Mouse (Mus musculus): ENCODE measurements around the gene Ambra1.

The Ambra1 gene

DNA sequence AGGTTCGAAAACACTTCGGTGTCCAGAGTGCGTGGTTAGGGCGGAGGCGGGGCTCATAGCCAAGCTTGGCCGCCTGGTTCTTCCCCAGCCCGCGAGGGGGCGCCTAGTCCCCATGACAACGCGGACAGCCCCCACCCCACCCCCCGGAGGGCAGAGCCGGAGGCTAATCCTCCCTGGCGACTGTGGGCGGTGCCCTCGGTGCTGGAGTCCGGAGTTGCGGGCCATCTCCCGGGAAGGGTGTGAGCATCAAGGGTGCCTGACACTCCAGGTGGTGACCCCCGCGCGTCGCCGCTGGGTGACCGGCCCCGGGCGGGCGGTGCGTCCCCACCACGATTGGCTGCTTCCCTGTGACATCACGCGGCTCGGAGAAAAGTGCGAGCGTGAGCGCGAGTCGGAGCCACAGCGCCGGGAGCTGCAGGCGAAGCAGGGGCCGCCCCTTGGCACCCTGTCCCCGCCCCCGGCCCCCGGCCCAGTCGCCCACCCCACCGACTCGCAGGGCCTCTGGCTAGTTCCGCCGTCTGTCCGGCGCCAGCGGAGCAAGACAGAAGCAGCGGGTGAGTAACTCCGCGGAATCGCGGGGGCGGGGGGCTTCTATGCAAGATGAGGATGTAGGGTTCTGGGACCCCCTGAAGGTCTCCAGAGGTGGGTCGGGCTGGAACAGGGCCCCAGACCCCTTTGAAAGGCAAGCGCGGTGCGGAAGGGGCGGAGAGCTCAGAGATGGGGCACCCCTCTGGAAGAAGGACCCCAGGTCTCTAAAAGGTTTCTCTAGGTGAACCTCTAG is 192.0 kb downstream of the Ambra1 start:
- no peak for DNase-seq (ENCODE audit: low spot score)

DNA sequence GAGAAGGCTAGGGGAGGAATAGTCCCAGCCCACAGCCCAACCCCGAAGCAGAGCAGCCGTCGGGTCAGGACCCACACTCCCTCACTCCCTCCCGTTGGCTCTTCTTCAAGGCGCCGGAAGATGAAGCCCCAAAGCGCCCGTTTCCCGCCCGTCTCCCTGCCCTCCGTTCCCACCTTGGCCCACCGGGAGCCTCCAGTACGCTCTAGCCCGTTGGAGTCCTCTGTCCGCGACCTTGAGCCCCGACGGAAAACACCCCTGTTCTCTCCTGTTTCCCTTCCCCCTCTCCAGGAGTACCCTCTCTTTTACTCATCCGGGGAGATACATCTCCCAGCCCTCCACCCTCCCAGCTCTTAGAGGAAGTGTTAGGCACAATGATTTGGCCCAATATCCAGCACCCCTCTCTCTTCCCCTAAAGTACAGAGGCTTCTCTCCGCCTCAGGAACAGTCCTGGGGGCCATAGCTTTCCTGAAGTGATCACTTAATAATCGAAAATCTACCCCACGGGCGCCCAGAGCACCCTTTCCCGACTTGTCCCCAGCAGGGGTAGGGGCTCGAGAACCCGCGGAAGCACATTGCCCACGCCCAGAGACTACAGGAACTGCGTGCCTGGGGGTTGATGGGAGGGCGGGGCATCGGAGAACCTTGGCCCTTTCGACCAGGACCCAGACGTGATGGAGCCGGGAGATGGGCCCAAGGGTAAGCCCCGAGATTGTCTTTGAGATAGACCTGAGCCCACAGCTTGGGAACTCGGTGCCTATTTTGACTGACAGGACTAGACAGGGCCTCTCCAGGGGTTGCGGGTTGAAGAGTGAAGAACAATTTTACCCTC is 192.9 kb downstream of the Ambra1 start:
- no peak for DNase-seq (ENCODE audit: low spot score)

DNA sequence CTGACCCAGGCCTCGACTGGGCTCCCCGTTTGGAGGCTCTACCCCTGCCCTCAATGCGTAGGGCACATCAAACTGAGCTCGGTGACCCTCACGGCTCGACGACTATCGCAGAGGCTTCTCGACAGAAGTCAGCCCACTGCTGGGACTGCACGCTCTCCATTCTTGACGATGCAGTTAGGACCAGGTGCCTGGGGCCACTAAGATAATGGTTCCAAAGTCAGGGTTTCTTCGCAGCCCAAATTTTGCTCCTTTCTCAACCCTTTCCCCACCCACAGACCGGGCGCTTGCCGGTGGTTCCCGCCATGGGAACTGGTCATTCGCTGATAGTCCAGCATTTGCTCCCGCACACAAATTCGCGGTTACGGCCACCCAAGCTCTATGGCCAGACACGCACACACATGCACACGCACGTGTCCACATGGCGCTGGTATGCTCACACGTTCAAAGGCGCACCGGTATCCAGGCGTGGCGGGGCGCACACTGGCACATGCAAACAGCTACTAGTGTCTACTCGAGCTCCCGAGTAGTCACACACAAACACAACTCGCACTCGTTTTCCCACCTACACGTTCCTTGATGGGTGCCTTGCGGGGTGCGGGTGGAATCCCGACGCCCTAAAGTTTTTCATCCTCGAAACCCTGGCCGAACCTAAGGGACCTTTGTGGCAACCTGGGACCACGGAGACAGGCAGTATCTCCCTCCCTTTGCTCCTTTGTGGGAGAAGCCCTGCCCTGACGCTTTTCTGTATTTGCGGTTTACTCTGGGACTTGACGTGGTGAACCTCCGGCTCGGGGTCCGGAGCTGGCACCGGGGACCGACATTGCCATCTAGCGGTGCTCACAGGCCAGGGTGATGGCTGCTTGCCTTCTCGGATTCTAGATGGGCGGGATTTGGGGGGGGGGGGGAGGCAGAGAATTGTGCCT is 193.7 kb downstream of the Ambra1 start:
- no peak for DNase-seq (ENCODE audit: low spot score)

DNA sequence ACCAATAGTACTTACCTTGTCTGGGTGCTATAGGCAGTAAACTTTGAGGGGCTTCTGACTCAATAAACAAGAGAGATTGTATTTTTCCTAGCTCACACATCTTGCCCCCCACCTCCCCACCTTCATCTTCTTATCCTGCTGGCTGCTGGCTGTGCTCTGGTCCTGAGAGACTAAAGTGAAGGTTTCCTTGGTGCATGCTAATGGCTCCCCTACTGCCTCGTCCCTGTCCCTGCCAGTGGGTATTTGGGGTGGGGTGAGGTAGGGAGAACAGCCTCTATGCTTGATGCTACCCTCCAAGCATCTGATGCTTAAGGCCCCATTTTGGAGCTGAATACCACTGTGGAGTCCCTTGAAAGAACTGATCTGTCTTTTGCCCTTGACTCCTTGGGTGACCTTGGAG is 194.8 kb downstream of the Ambra1 start:
- DNase-seq (ENCODE audit: low spot score): no peak

DNA sequence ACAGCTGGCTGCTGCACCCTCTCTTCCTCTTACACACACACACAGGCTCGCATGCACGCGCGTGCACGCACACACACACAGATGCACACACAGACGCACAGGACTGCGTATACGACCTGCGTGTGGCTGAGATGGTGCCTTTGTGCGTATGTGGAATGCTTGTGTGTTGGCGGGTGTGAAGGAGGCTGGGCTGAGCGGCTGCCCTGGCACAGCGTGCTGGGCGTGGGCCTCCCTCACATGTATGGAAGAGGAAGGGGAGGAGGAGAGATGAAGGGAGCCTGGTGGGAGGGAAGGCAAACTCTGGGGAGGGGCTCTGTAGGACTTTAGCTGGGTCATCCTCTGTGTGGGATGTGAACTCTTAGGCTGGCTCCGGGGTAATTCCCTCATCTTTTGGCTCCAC is 195.5 kb downstream of the Ambra1 start:
- DNase-seq (ENCODE audit: low spot score): no peak

DNA sequence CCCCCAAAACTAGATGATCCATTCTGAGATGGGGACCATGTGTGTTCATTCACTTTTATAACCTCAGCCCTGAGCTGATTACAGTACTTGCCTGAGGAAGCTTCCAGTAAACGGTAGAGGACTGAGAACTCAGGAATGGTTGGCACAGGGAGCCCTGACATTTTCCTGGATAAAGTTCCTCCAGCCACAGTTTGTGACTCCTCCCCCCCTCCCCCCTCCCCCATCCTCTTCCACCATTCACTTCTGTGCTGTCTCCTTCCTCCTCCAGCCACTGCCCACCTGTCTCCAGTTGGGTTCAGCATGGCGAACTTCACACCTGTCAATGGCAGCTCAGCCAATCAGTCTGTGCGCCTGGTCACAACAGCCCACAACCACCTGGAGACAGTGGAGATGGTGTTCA is 197.0 kb downstream of the Ambra1 start, which contains the start of gene Chrm4:
TSS of gene Chrm4 (plus strand) at position 301 of the 400 bp plus-strand sequence.
- DNase-seq (ENCODE audit: low spot score): no peak

DNA sequence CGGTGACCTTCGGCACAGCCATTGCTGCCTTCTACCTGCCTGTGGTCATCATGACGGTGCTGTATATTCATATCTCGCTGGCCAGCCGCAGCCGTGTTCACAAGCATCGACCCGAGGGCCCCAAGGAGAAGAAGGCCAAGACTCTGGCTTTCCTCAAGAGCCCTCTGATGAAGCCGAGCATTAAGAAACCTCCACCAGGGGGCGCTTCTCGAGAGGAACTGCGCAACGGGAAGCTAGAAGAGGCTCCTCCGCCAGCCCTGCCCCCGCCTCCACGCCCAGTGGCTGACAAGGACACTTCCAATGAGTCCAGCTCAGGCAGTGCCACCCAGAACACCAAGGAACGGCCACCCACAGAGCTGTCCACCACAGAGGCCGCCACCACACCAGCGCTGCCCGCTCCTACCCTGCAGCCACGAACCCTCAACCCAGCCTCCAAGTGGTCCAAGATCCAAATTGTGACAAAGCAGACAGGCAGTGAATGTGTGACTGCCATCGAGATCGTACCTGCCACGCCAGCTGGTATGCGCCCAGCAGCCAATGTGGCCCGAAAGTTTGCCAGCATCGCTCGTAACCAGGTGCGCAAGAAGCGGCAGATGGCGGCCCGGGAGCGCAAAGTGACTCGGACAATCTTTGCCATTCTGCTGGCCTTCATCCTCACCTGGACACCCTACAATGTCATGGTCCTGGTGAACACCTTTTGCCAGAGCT is 198.0 kb downstream of the Ambra1 start:
- DNase-seq (ENCODE audit: low spot score): no peak

DNA sequence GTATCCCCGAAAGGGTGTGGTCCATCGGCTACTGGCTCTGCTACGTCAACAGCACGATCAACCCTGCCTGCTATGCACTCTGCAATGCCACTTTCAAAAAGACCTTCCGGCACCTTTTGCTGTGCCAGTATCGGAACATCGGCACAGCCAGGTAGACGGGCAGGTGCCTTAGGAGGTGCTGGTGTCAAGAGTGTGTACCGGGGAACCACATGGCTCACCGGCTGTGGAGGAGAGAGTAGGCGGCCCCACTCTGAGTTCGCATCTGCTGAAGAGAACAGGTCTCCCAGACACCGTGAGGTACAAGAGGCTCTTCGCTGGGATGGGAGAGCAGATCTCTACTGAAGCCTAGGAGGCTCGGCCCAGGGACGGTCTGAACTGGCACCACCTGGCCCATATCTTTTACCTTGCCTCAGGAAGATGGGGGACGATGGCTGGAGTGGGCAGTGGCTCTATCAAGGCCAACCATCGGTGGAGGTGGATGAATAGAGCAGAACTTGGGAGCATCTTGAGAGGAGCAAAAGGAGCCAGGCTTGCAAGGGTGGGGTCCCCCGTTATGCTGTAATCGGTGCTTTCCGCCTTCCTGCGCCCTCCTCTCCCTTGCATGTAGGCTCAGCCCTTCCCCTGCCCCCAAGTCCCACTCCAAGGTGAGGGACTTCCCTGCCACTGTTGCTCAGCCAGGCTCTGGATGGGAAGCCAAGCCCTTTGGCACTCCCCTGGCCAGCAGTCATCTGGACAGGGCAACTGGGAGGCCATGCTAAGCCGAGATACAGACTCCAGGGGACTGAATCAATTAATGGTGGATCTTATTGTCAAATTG is 198.8 kb downstream of the Ambra1 start:
- DNase-seq (ENCODE audit: low spot score): no peak

DNA sequence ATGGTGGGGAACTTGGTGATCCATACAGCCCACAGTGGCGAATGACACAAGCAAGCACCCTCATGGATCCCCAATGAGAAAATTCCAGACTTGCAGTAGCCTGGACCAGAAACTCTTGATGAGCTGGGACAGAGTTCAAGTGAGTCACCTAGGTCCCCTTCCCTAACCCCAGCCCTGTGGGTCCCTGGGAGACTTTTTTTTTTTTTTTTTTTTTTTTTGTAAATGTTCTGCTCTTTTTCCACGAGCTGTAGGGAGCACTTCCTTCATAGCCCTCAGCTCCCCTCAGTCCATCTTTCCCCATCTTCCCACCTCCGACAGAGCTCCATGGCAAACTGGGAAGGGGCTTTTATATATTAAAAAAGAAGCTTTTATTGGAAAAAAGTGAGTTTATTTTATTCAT is 199.5 kb downstream of the Ambra1 start:
- DNase-seq (ENCODE audit: low spot score): no peak

DNA sequence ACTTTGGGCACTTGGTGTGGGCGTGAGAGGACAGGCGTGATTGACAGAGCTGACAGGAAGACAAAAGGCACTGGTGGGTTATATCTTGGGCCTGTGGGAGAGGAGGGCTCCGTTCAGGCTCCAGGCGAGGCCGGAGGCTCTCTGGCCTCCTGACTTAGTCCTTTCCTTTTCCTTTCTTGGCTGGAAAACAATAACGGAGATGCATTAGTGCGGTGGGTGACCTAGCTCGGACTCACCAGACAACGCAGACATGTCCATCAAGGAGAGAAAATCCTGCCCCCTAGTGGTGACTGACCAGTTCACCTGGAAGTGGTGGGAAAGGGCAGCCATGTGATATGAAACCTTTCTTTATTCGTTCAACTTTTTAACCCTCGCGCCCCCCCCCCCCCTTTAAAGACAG is 200.0 kb downstream of the Ambra1 start:
- DNase-seq (ENCODE audit: low spot score): no peak

DNA sequence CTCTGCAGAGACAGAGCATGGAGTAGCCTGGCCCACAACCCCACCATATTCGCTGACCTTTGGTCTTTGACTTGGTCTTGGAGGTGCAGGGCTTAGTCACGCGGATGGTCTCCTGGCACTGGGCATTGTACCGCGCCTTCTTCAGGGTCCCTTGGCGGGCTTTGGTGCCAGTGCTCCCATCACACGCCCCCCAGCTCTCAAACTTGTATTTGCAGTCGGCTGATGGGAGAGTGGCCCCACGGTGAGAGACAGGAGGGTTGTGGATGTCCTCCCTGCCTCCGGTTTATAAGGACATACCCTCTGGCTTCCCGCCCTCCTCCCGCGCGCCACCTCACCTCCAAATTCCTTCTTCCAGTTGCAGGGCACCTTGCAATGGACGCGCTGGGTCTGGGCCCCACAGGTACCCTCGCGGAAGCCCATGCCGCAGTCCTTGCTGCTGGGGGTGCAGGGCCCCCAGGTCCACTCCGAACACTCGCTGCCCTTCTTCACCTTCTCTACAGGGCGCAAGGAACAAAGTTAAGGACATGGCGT is 200.9 kb downstream of the Ambra1 start:
- no peak for DNase-seq (ENCODE audit: low spot score)

DNA sequence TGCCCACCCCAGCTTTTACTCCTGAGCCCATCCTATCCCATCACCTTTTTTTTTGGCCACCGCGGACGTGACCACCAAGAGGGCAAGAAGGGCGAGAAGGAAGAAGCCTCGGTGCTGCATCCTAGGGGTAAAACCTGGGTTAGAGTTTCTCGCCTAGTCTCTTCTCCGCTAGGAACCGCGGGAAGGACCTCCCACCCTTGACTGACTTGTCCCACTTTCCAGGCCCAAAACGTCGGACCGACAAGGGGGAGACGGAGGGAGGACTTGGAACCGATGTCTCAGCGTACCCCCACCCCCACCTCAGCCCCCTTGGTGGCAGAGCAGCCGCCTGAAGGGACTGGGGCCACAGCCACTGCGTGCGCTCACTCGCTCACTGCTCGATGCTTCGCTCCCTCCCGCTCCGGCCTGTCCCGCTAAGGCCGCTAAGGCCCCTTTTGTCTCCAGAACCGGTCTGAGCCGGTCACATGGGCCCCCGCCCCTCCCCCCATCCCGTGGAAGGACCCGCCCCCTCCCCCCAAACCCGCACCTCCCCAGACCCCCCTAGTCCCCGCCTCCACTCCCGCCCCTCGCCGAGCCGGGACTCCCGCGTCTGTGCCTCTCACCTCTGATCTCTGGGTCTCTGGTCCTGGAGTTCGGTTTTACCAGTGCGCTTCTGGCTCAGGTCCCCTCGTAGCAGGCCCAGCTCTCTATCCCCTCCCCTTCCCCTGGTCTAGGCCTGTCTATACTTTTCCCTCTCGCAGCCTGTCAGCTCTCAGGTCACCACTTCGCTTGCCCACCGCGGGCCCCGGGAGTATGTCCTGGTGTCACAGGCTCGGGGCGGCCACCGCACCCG is 201.6 kb downstream of the Ambra1 start:
- no peak for DNase-seq (ENCODE audit: low spot score)

DNA sequence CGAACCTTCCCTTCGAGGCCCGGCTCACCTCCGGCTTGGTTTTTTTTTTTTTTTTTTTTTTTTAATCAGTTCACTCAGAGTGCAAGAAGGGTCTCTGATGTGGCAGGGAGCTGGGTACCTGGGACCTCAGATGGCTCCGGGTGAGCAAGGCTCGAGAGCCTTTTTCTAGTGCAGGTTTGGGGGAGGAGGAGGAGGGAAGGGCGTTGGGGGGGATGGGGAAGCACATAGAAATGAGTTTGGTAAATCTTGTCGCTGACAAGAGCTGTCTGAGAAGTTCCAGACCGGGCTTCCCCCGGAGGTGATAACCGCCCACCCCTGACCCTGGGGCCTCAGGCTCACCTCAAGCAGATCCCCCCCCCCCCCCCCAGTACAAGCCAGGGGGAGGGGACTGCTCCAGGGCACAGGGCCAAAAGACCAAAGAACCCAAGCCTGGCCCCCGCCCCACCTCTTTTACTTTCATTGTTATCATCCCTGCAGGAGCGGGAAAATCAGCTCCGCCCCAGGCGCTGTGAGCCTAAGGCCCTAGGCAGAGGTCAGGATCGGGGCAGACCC is 202.3 kb downstream of the Ambra1 start, which contains the start of gene Mdk:
TSS of gene Mdk (minus strand) at position 138 of the 552 bp plus-strand sequence.
- DNase-seq (ENCODE audit: low spot score): no peak

DNA sequence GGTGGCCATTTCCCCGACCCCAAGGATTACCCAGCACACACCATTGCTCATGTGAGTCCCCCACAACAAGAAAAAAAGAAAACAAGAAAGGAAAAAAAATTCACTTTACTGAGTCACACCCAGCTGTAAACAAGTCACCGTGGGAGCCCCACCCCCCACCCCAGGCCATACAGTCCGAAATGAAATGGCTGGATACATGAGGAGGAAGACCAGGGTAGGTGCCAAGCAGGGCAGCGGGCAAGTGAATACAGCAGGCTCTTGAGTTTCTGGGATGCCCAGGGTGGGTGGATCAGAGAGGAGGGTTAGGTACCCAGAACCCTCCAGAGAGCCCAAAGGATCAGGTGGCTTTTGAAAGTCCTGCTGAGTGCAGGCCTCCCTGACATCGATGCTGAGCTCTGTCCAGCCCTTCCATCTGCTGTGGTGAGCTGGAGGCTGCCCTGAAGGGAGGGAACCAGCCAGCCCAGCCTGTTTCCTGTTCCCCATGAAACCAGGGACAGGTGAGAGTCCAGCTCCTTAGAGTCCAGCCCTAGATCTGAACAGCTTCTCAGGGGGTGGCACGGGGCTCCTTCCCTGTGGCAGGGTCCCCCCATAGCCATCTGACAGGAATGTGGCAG is 202.9 kb downstream of the Ambra1 start:
- no peak for DNase-seq (ENCODE audit: low spot score)

DNA sequence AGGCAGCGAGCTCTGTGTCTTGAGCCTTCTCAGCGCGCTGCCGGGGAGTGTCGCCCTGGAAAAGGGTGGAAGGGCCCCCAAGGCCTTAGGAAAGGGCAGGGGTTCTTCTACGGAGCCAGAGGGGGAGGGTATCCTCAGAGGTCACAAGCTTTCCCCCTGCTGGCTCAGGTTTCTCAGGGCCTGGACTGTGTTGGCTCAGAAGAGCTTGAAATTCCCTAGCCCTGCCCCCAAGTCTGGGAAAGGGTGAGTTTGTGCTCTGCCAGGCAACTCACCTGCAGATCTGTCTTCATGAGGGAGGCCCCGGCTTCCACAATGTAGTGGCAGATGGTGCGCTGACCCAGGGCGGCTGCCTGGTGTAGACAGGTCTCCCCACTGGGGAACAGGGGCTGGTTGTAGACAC is 203.5 kb downstream of the Ambra1 start:
- no peak for DNase-seq (ENCODE audit: low spot score)

DNA sequence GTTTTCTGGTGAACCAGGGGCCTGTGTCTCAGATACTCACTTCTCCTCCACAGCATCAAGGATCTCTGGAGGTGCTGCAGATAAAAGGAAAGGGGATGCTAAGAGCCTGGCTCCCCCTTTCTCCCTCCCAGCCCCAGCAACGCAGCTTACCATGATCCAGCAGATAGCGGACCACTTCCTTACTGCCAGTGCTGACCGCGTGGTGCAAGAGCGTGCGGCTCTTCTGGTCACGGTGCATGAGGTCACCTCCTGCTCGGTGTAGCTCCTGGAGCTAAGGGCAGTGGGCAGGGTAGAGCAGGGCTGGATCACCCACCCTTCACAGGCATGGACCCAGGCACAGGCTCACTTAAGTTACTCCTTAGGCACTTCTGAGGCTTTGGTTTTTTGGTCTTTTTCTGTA is 204.1 kb downstream of the Ambra1 start:
- no peak for DNase-seq (ENCODE audit: low spot score)

DNA sequence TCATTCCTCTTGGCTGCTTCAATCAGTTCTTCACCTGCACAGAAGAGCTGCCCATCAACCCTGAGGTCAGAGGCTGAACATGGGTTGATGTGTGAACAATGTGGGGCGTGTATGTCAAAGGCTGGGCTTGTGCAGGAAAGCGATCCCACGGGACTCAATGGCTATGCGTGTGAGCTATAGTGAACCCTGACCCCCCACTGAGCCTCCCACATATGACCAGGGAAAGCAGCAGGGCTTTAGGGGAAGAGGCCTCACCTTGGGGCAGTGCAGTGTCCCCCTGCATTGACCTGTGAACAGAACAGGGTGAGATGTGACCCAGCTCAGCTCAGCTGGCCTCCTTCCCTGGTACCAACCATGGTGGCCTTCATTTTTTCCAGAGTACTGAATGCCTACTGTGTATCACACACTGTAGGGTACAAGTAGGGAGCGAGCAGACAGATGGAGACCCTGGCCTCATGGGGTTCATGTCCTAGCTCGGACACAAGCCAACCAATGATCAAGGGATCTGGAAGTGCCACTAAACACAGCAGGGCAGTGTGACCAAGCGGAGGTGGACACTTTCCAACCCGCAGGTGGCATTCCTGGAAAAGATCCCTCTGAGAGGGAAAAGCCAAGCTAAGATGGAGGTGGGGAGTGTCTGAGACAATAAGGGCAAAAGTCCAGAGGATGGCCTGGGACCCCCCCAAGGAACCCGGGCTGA is 205.0 kb downstream of the Ambra1 start:
- DNase-seq (ENCODE audit: low spot score): no peak

DNA sequence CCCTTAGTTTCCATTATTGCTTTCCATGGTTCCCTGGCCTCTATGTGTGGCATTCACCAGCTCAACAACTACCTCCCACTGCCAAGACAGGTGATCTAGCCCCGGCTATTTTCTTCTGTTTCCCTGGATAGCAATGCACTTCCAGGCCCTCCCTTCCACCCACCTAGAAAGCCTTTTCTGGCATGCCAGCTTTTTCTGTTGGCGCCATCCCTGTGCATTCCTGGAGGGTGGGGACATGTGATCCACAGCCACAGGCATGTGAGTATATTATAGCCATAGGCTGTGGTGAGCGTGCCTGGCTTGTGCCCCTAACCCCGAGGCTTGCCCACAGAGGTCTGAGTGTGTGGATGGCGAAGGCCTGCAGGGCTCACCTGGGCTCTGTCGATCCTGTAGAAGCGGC is 206.2 kb downstream of the Ambra1 start:
- DNase-seq (ENCODE audit: low spot score): no peak

Data from urinary bladder, postnatal 10 days (tissue).